8 mouse cellular contexts compared by ENCODE assay signal in the genomic region with DNA sequence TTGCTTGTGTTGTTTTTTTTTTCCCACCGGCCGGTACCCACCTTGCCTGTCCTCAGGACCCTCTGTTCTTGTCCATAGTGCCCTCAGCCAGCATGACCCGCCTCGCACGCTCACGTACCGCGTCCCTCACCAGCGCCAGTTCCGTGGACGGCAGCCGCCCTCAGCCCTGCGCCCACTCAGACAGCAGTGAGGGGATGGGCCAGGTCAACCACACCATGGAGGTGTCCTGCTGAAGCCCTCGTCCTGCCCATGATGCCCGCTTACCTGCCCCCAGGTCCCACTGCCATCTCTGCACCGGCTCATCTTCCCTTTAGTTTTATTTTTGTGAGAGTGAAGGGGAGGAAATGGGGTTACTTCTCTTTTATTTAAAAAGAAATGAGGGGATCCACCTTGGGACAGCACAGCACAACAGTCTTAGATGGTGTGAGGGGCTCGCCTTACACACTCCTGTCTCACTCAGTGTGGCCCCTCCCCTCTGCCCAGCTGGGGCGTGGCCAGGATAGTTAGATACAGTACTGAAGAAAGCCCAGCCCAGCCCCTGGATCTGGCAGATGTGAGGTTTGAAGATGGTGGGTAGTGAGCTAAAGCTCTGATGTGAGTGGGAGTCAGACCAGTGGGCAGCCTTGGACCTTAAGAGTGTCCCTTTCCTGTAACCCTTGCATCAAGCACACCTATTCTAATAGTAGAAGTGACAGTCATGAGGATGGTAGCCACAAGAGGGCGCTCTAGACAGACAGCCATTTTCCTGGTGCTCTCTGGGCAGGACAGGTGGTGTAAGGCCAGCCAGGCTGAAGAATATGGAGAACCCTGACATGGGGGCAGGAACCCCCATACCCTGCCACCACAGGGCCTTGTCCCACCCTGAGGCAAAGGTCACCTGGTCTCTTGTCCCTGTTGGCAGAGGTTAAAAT. TPM values are rescaled to one million over a fixed set of nuclear protein-coding genes. Genes with fewer than 3 reads are reported as not detected.
DNase-seq lines count a peak whose midpoint lies in the region; ATAC-seq lines count a peak whose summit lies in the region.

No protein-coding gene starts in this region.

- ATAC-seq in granulocyte monocyte progenitor cell, adult 5-6 weeks (replicated peaks; ENCODE audit: poor library complexity, severe bottlenecking): peak; percentile 60
- ATAC-seq in liver, embryonic 16.5 days (ENCODE audit: low read depth): peak; percentile 4; the same call in 1 of the 2 replicates
- 0 out of 2 replicates have a peak, but pooled peaks have one; percentile 15 for ATAC-seq in neural tube, embryonic 13.5 days (ENCODE audit: low read depth)

- DNase-seq in CD4-positive, CD25-positive, alpha-beta regulatory T cell, adult 2 months (ENCODE audit: low read depth, low spot score): peak; percentile 87
- peak; percentile 73 for DNase-seq in T-cell, adult 2 months (ENCODE audit: low spot score)
- DNase-seq in cerebellum, postnatal 25 days: peak; percentile 82 to 88
- DNase-seq in kidney, adult 9 months: peak; percentile 84
- peak; percentile 62 to 75 for DNase-seq in thymus, postnatal 36 days

- H3K4me3 ChIP-seq in liver, embryonic 16.5 days (ENCODE audit: low read depth, low read length): no peak overlapping the region
- H3K4me3 ChIP-seq in neural tube, embryonic 13.5 days: no peak overlapping the region

- 71% methylated on average over 19 of the region's 19 CpGs for WGBS in liver, embryonic 16.5 days (ENCODE audit: insufficient replicate concordance)
- 80% methylated on average over 19 of the region's 19 CpGs for WGBS in neural tube, embryonic 13.5 days

- no peaks in the 10 kb centered on the region for H3K9me3 ChIP-seq in liver, embryonic 16.5 days (replicated peaks; ENCODE audit: control insufficient read depth, low read length)
- no peaks in the 10 kb centered on the region for H3K9me3 ChIP-seq in neural tube, embryonic 13.5 days

- H3K4me1 ChIP-seq in liver, embryonic 16.5 days (ENCODE audit: control insufficient read depth, low read depth, low read length): peaks cover 29% of the 10 kb centered on the region
- H3K4me1 ChIP-seq in neural tube, embryonic 13.5 days (replicated peaks): peaks cover 20% of the 10 kb centered on the region

- H3K4me2 ChIP-seq in liver, embryonic 16.5 days (ENCODE audit: low read depth, low read length): no peak overlapping the region
- no peak overlapping the region for H3K4me2 ChIP-seq in neural tube, embryonic 13.5 days

- H3K9ac ChIP-seq in liver, embryonic 16.5 days (ENCODE audit: low read depth, low read length): no peak overlapping the region
- no peak overlapping the region for H3K9ac ChIP-seq in neural tube, embryonic 13.5 days

- H3K36me3 ChIP-seq in liver, embryonic 16.5 days (ENCODE audit: control insufficient read depth, insufficient read depth): peaks cover 5% of the 10 kb centered on the region; the same call in 1 of the 2 replicates
- H3K36me3 ChIP-seq in neural tube, embryonic 13.5 days: peaks cover 57% of the 10 kb centered on the region

- no peak overlapping the region for H3K27ac ChIP-seq in liver, embryonic 16.5 days (ENCODE audit: low read length)
- H3K27ac ChIP-seq in neural tube, embryonic 13.5 days (replicated peaks): no peak overlapping the region

- no peaks in the 10 kb centered on the region for H3K27me3 ChIP-seq in liver, embryonic 16.5 days (ENCODE audit: control insufficient read depth, insufficient read depth, low read depth, low read length)
- no peaks in the 10 kb centered on the region for H3K27me3 ChIP-seq in neural tube, embryonic 13.5 days

RNA-seq across cellular contexts. Expression of gene Setd6, which starts 2.3 kb away (rescaled TPM):
- 16.6 and 16.8 TPM in 2 replicates for total RNA-seq in granulocyte monocyte progenitor cell, adult 5-6 weeks (2014; fragmentation: Nextera tagmentation)
- total RNA-seq in granulocyte monocyte progenitor cell, adult 5-6 weeks (2017): 42.0 and 48.1 TPM in 2 replicates
- polyA plus RNA-seq in liver, embryonic 16.5 days (2015; fragmentation: Nextera tagmentation; extraction: Ambion mirVana): 12.4 and 13.6 TPM in 2 replicates
- polyA plus RNA-seq in neural tube, embryonic 13.5 days (2015; fragmentation: Nextera tagmentation; extraction: Ambion mirVana): 20.1 and 24.3 TPM in 2 replicates

RNA-seq across cellular contexts. Expression of gene Ndrg4, which starts 36.6 kb away (rescaled TPM):
- total RNA-seq in granulocyte monocyte progenitor cell, adult 5-6 weeks (2014; fragmentation: Nextera tagmentation): not detected in 2 replicates
- not detected in 2 replicates for total RNA-seq in granulocyte monocyte progenitor cell, adult 5-6 weeks (2017)
- 0.63 and 1.0 TPM in 2 replicates for polyA plus RNA-seq in liver, embryonic 16.5 days (2015; fragmentation: Nextera tagmentation; extraction: Ambion mirVana)
- 244 and 275 TPM in 2 replicates for polyA plus RNA-seq in neural tube, embryonic 13.5 days (2015; fragmentation: Nextera tagmentation; extraction: Ambion mirVana)

Comparison
In these comparisons a context has a peak if more than half of its experiments do, and no peak if none do; other contexts are left out.
1. ATAC-seq: peak in every context shown above with its lines; median percentile 60 in granulocyte monocyte progenitor cell, adult 5-6 weeks; 15 in neural tube, embryonic 13.5 days; 4 in liver, embryonic 16.5 days.
2. RNA of gene Ndrg4, which starts 36.6 kb away (polyA plus RNA-seq): 244 to 275 TPM in neural tube, embryonic 13.5 days; 0.63 to 1.0 TPM in liver, embryonic 16.5 days; every median in the first group is over 100 times any median in the second.
3. Peak in every context shown above with its lines, with median percentiles within 50 percentile points of each other: DNase-seq.